Mouse (Mus musculus) heart, embryonic 13.5 days (tissue): ENCODE measurements around the gene Mog. TPM values are rescaled to one million over a fixed set of nuclear protein-coding genes. Genes with fewer than 3 reads are reported as not detected.

Source experiments
- ATAC-seq: fragments of 200-750 bp; cut with Nextera tagmentation; 2 replicates; pipeline ENCODE4 v1.8.0; 2017; ENCODE audit warnings: moderate TSS enrichment; ENCODE audit not compliant: insufficient number of reproducible peaks, low FRiP score, low TSS enrichment; ENCODE audit errors: extremely low read depth
- H3K27ac ChIP-seq: fragments of 300-500 bp; sonication (generic); replicated peaks from 2 replicates; pipeline ENCODE4 v1.5.1; 2015; ENCODE audit warnings: moderate library complexity, mild to moderate bottlenecking, inconsistent platforms
- H3K27me3 ChIP-seq: fragments of 300-500 bp; sonication (generic); replicated peaks from 2 replicates; pipeline ENCODE4 v1.6.1; 2015; ENCODE audit warnings: mild to moderate bottlenecking, inconsistent platforms
- H3K36me3 ChIP-seq: fragments of 300-500 bp; sonication (generic); 2 replicates; pipeline ENCODE4 v1.6.1; 2015; ENCODE audit warnings: mild to moderate bottlenecking, inconsistent platforms
- H3K4me1 ChIP-seq: fragments of 300-500 bp; sonication (generic); 2 replicates; pipeline ENCODE4 v1.6.1; 2015; ENCODE audit warnings: inconsistent platforms
- H3K4me2 ChIP-seq: fragments of 300-500 bp; sonication (generic); 2 replicates; pipeline ENCODE4 v1.6.1; 2015; ENCODE audit warnings: inconsistent platforms, mild to moderate bottlenecking, moderate library complexity
- H3K4me3 ChIP-seq: fragments of 300-500 bp; sonication (generic); 2 replicates; pipeline ENCODE4 v1.5.1; 2015; ENCODE audit warnings: moderate library complexity, mild to moderate bottlenecking, inconsistent platforms
- H3K9ac ChIP-seq: fragments of 300-500 bp; sonication (generic); 2 replicates; pipeline ENCODE4 v1.6.1; 2015; ENCODE audit warnings: inconsistent platforms, mild to moderate bottlenecking, moderate library complexity
- H3K9me3 ChIP-seq: fragments of 300-500 bp; sonication (generic); 2 replicates; pipeline ENCODE4 v1.6.1; 2016; ENCODE audit warnings: inconsistent platforms
- WGBS: fragments of 180-500 bp; shearing (Covaris S2); methylation state at CpG from one replicate; pipeline ENCODE4 v1.1.7; 2015; ENCODE audit warnings: mixed read lengths; 5-methylcytosine and 5-hydroxymethylcytosine counted together
- polyA plus RNA-seq: library from polyadenylated mRNA; unstranded; fragments of >200 nt; fragmentation: Nextera tagmentation; extraction: Ambion mirVana; gene quantifications from 2 replicates; pipeline ENCODE4 v1.2.1, GENCODE M21; 2015

The Mog gene
- polyA plus RNA-seq, 1 experiment from 2014 or later: not detected

DNA sequence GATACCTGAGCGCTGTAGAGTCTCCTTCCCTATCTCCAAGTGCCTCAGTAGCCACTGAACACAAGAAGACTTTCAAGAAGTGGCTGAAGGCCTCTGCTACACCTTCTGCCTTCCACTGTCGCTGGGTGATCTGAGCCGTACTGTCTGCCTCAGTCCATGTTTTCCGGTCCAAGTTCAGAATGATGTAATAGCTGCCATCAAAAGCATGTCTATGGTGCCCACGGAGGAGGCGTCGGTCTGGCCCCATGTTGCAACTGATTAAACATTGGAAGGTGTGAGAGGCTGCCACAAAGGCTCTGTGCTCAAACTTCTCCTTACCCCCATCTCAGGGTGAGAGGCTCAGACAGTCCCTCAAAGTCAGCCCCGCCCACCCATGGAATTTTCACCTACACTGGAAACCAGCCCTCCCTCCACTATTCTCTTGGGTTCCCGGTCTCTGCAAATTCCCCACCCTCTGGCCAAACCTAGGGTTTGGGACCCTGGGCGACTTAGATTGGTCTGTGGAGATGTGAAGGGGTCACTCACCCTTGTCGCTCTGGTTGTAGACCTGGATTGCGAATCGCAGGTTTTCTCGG is 52.8 kb downstream of the Mog start:
- H3K4me2 ChIP-seq: no peak overlapping the region
- no peaks in the 10 kb centered on the region for H3K4me1 ChIP-seq
- no peak overlapping the region for H3K4me3 ChIP-seq
- 76% methylated on average over 14 of the region's 14 CpGs for whole genome bisulfite sequencing
- no peaks in the 10 kb centered on the region for H3K9me3 ChIP-seq
- no peak for ATAC-seq
- no peak overlapping the region for H3K9ac ChIP-seq
- no peaks in the 10 kb centered on the region; the same call in 1 of the 2 replicates for H3K36me3 ChIP-seq
- H3K27ac ChIP-seq: no peak overlapping the region
- no peaks in the 10 kb centered on the region for H3K27me3 ChIP-seq

DNA sequence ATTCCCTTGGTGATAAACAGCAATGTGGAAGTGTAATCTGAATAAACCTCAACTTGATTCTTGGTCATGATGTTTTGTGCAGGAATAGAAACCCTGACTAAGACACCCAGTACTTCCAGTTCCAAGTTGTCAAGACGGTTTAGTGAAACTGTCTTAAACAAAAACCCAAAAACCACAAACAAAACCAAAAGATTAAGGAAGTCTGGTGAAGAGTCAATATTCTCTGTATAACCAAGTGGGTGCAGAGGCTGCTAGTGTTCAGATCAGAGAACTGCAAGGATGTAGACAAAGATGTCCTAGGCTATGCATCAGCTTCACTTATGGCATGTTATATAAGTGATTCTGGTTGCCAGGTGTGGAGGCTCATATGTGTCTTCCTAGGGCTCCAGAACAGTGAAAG is 56.3 kb downstream of the Mog start:
- no peak for ATAC-seq
- Histone ChIP-seq H3K4me2 (no peak overlapping the region), H3K27ac (no peak overlapping the region), H3K36me3 (peaks cover 3% of the 10 kb centered on the region), H3K9ac (no peak overlapping the region), H3K27me3 (no peaks in the 10 kb centered on the region), H3K9me3 (no peaks in the 10 kb centered on the region), H3K4me3 (no peak overlapping the region), H3K4me1 (no peaks in the 10 kb centered on the region)
- 59% methylated on average over 1 of the region's 1 CpGs for WGBS

DNA sequence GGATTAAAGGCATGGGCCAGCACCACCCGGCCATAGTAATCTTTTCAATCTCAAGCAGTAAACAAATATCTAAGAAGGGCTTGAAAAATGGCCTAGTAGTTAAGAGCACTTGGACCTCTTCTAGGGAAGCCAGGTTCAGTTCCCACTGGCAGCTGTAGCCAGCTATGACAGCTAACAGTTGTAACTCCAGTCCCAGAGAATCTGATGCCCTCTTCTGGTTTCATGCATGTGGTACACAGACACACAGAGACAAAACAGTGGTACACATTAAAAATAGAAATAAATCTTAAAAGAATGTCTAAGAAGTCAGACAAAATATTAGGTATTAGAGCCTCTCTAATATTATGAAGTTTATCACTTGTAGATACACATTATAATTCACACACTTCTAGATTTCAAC is 62.1 kb downstream of the Mog start:
- ATAC-seq: no peak
- H3K36me3 ChIP-seq: peaks cover 12% of the 10 kb centered on the region
- H3K9me3 ChIP-seq: no peaks in the 10 kb centered on the region
- peaks cover 17% of the 10 kb centered on the region for H3K4me1 ChIP-seq
- no peak overlapping the region for H3K9ac ChIP-seq
- no peak overlapping the region for H3K4me2 ChIP-seq
- no peak overlapping the region for H3K4me3 ChIP-seq
- WGBS: 54% methylated on average over 1 of the region's 1 CpGs
- no peaks in the 10 kb centered on the region for H3K27me3 ChIP-seq
- H3K27ac ChIP-seq: no peak overlapping the region

Other genes starting within 250 kb of the Mog start
- not detected in 2 replicates for gene H2-M10.6, start 211.2 kb downstream of the Mog start, polyA plus RNA-seq
- gene Trim26, start 186.3 kb downstream of the Mog start, polyA plus RNA-seq: 21.7 and 22.8 TPM in 2 replicates
- gene Trim15, start 156.2 kb downstream of the Mog start, polyA plus RNA-seq: 0.23 TPM in 2 replicates
- 13.3 and 16.0 TPM in 2 replicates for gene Trim10, start 153.8 kb downstream of the Mog start, polyA plus RNA-seq
- gene Trim40, start 133.3 kb downstream of the Mog start, polyA plus RNA-seq: not detected in 2 replicates
- gene Trim31, start 125.3 kb downstream of the Mog start, polyA plus RNA-seq: not detected in 2 replicates
- gene Rnf39, start 80.5 kb downstream of the Mog start, polyA plus RNA-seq: 0.17 and 0.28 TPM in 2 replicates
- gene Ppp1r11, start 71.7 kb downstream of the Mog start, polyA plus RNA-seq: 78.0 and 90.7 TPM in 2 replicates
- gene Znrd1, start 64.8 kb downstream of the Mog start, polyA plus RNA-seq: 39.2 and 45.8 TPM in 2 replicates
- 6.2 and 7.2 TPM in 2 replicates for gene Znrd1as, start 64.8 kb downstream of the Mog start, polyA plus RNA-seq
- not detected in 2 replicates for gene 2410137M14Rik, start 42.2 kb downstream of the Mog start, polyA plus RNA-seq
- gene H2-M5, start 33.9 kb downstream of the Mog start, polyA plus RNA-seq: 0.24 and 0.36 TPM in 2 replicates
- gene Zfp57, start 22.2 kb downstream of the Mog start, polyA plus RNA-seq: 42.5 and 45.5 TPM in 2 replicates
- gene Gabbr1, start 22.6 kb upstream of the Mog start, polyA plus RNA-seq: 4.5 and 6.9 TPM in 2 replicates
- gene Olfr90, start 65.1 kb upstream of the Mog start, polyA plus RNA-seq: not detected in 2 replicates
- not detected in 2 replicates for gene Olfr91, start 74.9 kb upstream of the Mog start, polyA plus RNA-seq
- not detected in 2 replicates for gene Olfr92, start 96.7 kb upstream of the Mog start, polyA plus RNA-seq
- gene Olfr93, start 138.1 kb upstream of the Mog start, polyA plus RNA-seq: not detected in 2 replicates
- not detected in 2 replicates for gene Ubd, start 170.5 kb upstream of the Mog start, polyA plus RNA-seq
- gene Olfr94, start 177.6 kb upstream of the Mog start, polyA plus RNA-seq: not detected in 2 replicates
- gene Olfr95, start 189.7 kb upstream of the Mog start, polyA plus RNA-seq: not detected in 2 replicates
- gene Olfr96, start 196.7 kb upstream of the Mog start, polyA plus RNA-seq: not detected in 2 replicates
- not detected in 2 replicates for gene Olfr97, start 213.9 kb upstream of the Mog start, polyA plus RNA-seq
- not detected in 2 replicates for gene Olfr98, start 240.4 kb upstream of the Mog start, polyA plus RNA-seq
- gene H2-M3, start 246.8 kb upstream of the Mog start, polyA plus RNA-seq: 0.80 and 1.0 TPM in 2 replicates